Mouse (Mus musculus) liver, postnatal 0 days (tissue): ENCODE measurements around the gene Sohlh1. TPM values are rescaled to one million over a fixed set of nuclear protein-coding genes. Genes with fewer than 3 reads are reported as not detected.
A peak's percentile ranks its signal among the peaks of the same experiment; 100 is the strongest.

ENCODE experiments used
- ATAC-seq: fragments of 200-750 bp; cut with Nextera tagmentation; 2 replicates; pipeline ENCODE4 v1.8.0; 2017; ENCODE audit warnings: mild to moderate bottlenecking, moderate library complexity
- DNase-seq: peaks from one replicate; pipeline ENCODE4 v3.0.0-alpha.2; 2016
- H3K27ac ChIP-seq: fragments of 300-500 bp; sonication (generic); 2 replicates; pipeline ENCODE4 v1.5.1; 2014; ENCODE audit warnings: antibody characterized with exemption, moderate library complexity, mild to moderate bottlenecking, low read depth
- H3K27me3 ChIP-seq: fragments of 300-500 bp; sonication (generic); 2 replicates; pipeline ENCODE4 v1.6.1; 2014; ENCODE audit warnings: low read length, control low read depth, mixed read lengths; ENCODE audit not compliant: insufficient read depth
- H3K36me3 ChIP-seq: fragments of 300-500 bp; sonication (generic); replicated peaks from 2 replicates; pipeline ENCODE4 v1.6.1; 2014; ENCODE audit warnings: mild to moderate bottlenecking, control low read depth, low read length, moderate library complexity, mixed read lengths; ENCODE audit not compliant: insufficient read depth
- H3K4me1 ChIP-seq: fragments of 300-500 bp; sonication (generic); 2 replicates; pipeline ENCODE4 v1.6.1; 2014; ENCODE audit warnings: antibody characterized with exemption, mild to moderate bottlenecking, control low read depth; ENCODE audit not compliant: insufficient read depth
- H3K4me2 ChIP-seq: fragments of 300-500 bp; sonication (generic); 2 replicates; pipeline ENCODE4 v1.6.1; 2014; ENCODE audit warnings: low read depth, mild to moderate bottlenecking, low read length, moderate library complexity, mixed read lengths
- H3K4me3 ChIP-seq: fragments of 300-500 bp; sonication (generic); 2 replicates; pipeline ENCODE4 v1.5.1; 2014; ENCODE audit warnings: low read depth, low read length
- H3K9ac ChIP-seq: fragments of 300-500 bp; sonication (generic); replicated peaks from 2 replicates; pipeline ENCODE4 v1.6.1; 2014; ENCODE audit warnings: mild to moderate bottlenecking, moderate library complexity
- H3K9me3 ChIP-seq: fragments of 300-500 bp; sonication (generic); 2 replicates; pipeline ENCODE4 v1.6.1; 2016; ENCODE audit warnings: mild to moderate bottlenecking, control low read depth, low read length, mixed read lengths
- CTCF ChIP-seq: sonication (generic); IDR thresholded peaks from 2 replicates; pipeline ENCODE4 v1.5.1; 2016; ENCODE audit warnings: antibody characterized with exemption, low read depth
- EP300 ChIP-seq: IDR thresholded peaks from 2 replicates; pipeline ENCODE4 v1.6.1; 2016; ENCODE audit warnings: antibody characterized with exemption, low read depth, mild to moderate bottlenecking
- WGBS: fragments of 180-500 bp; shearing (Covaris S2); extraction: QIAGEN DNeasy Blood & Tissue Kit; methylation state at CpG from one replicate; pipeline ENCODE4 v1.1.7; 2014; ENCODE audit not compliant: insufficient replicate concordance; 5-methylcytosine and 5-hydroxymethylcytosine counted together
- polyA plus RNA-seq: library from polyadenylated mRNA; unstranded; fragments of >200 nt; fragmentation: Nextera tagmentation; extraction: Ambion mirVana; gene quantifications from 2 replicates; pipeline ENCODE4 v1.2.1, GENCODE M21; 2015

Gene Sohlh1
- polyA plus RNA-seq, 1 experiment from 2014 or later, result not detected

- Histone ChIP-seq H3K9ac (no peak overlapping the region), H3K36me3 (no peaks in the 10 kb centered on the region), H3K27me3 (peaks cover 30% of the 10 kb centered on the region), H3K27ac (no peak overlapping the region), H3K4me1 (no peaks in the 10 kb centered on the region), H3K4me2 (no peak overlapping the region), H3K4me3 (no peak overlapping the region), H3K9me3 (no peaks in the 10 kb centered on the region)
- ATAC-seq, result no peak
- TF ChIP-seq EP300 (no peak), CTCF (no peak)
- 60% methylated on average over 2 of the region's 2 CpGs for WGBS
- DNase-seq, result no peak
Measured at GRCm38 (mm10) chr2:25878516-25878915, 31.5 kb upstream of the Sohlh1 start.

GRCm38 (mm10) chr2:25877736-25878268 lies 30.8 kb upstream of the Sohlh1 start:
- TF ChIP-seq CTCF, result no peak
- TF ChIP-seq EP300, result no peak
- Histone ChIP-seq H3K9ac (no peak overlapping the region), H3K27me3 (peaks cover 30% of the 10 kb centered on the region), H3K4me3 (no peak overlapping the region), H3K4me1 (no peaks in the 10 kb centered on the region), H3K9me3 (no peaks in the 10 kb centered on the region), H3K4me2 (no peak overlapping the region), H3K27ac (no peak overlapping the region), H3K36me3 (no peaks in the 10 kb centered on the region)
- 4% methylated on average over 48 of the region's 49 CpGs for WGBS
- no peak for ATAC-seq
- no peak for DNase-seq

GRCm38 (mm10) chr2:25877250-25877735 lies 30.2 kb upstream of the Sohlh1 start:
- H3K27ac ChIP-seq, result no peak overlapping the region
- no peak for ATAC-seq
- H3K27me3 ChIP-seq, result peaks cover 30% of the 10 kb centered on the region
- no peak overlapping the region for H3K4me3 ChIP-seq
- no peak for TF ChIP-seq CTCF
- no peak for TF ChIP-seq EP300
- no peaks in the 10 kb centered on the region for H3K4me1 ChIP-seq
- no peak for DNase-seq
- H3K9ac ChIP-seq, result no peak overlapping the region
- H3K4me2 ChIP-seq, result no peak overlapping the region
- H3K9me3 ChIP-seq, result no peaks in the 10 kb centered on the region
- 31% methylated on average over 7 of the region's 7 CpGs for WGBS
- no peaks in the 10 kb centered on the region for H3K36me3 ChIP-seq

- 44% methylated on average over 5 of the region's 5 CpGs for WGBS
- no peak for DNase-seq
- ATAC-seq, result no peak
Measured at GRCm38 (mm10) chr2:25866656-25867055, 19.6 kb upstream of the Sohlh1 start.

GRCm38 (mm10) chr2:25865412-25865811 lies 18.4 kb upstream of the Sohlh1 start:
- ATAC-seq (no peak), DNase-seq (no peak)
- 18% methylated on average over 4 of the region's 4 CpGs for WGBS
- Histone ChIP-seq H3K27me3 (peaks cover 30% of the 10 kb centered on the region), H3K4me3 (no peak overlapping the region), H3K4me1 (peaks cover 3% of the 10 kb centered on the region), H3K36me3 (no peaks in the 10 kb centered on the region), H3K9me3 (no peaks in the 10 kb centered on the region), H3K27ac (no peak overlapping the region), H3K9ac (no peak overlapping the region), H3K4me2 (no peak overlapping the region)
- no peak for TF ChIP-seq EP300
- 0 out of 2 replicates have a peak, but pooled peaks have one; percentile 9 for TF ChIP-seq CTCF

More at GRCm38 (mm10) chr2:25866656-25867055, 19.6 kb upstream of the Sohlh1 start:
- peaks cover 3% of the 10 kb centered on the region for H3K4me1 ChIP-seq
- TF ChIP-seq CTCF (no peak), EP300 (no peak)
- no peak overlapping the region for H3K4me3 ChIP-seq
- H3K27ac ChIP-seq, result no peak overlapping the region
- no peaks in the 10 kb centered on the region for H3K36me3 ChIP-seq
- peaks cover 30% of the 10 kb centered on the region for H3K27me3 ChIP-seq
- no peak overlapping the region for H3K9ac ChIP-seq
- no peaks in the 10 kb centered on the region for H3K9me3 ChIP-seq
- no peak overlapping the region for H3K4me2 ChIP-seq

- H3K4me3 ChIP-seq, result 0 out of 2 replicates have a peak overlapping the region, but pooled peaks have one; percentile 30
- no peaks in the 10 kb centered on the region for H3K9me3 ChIP-seq
- no peaks in the 10 kb centered on the region for H3K36me3 ChIP-seq
- DNase-seq, result no peak
- H3K27me3 ChIP-seq, result peaks cover 30% of the 10 kb centered on the region
- WGBS, result 8% methylated on average over 18 of the region's 18 CpGs
- peaks cover 3% of the 10 kb centered on the region for H3K4me1 ChIP-seq
- H3K27ac ChIP-seq, result no peak overlapping the region
- TF ChIP-seq CTCF (no peak), EP300 (no peak)
- no peak for ATAC-seq
- no peak overlapping the region for H3K9ac ChIP-seq
- H3K4me2 ChIP-seq, result peak overlapping the region; percentile 61
Measured at GRCm38 (mm10) chr2:25864230-25864629, 17.2 kb upstream of the Sohlh1 start.
